Mouse (Mus musculus) brain, embryonic 14.5 days (tissue): Measurements from ENCODE around the gene Reps2.

Experiments
- CTCF ChIP-seq: fragments of 200-500 bp; IDR thresholded peaks from 2 replicates; pipeline ENCODE4 v1.5.1; 2012; ENCODE audit warnings: inconsistent platforms, mild to moderate bottlenecking, moderate library complexity, borderline replicate concordance; ENCODE audit not compliant: insufficient read depth, insufficient read length; ENCODE audit errors: extremely low read depth
- POLR2A ChIP-seq: fragments of 200-500 bp; IDR thresholded peaks from 2 replicates; pipeline ENCODE4 v1.6.1; 2012; ENCODE audit warnings: mild to moderate bottlenecking, inconsistent platforms, borderline replicate concordance; ENCODE audit not compliant: poor library complexity, insufficient read depth, insufficient read length, severe bottlenecking; ENCODE audit errors: extremely low read depth

- TF ChIP-seq CTCF = no peak
- TF ChIP-seq POLR2A = no peak
These were observed 123.1 kb downstream of the Reps2 start for GRCm38 (mm10) chrX:162520374-162520773.
